Mouse (Mus musculus): ENCODE data around the gene Fxyd6. TPM values are rescaled to one million over a fixed set of nuclear protein-coding genes. Genes with fewer than 3 reads are reported as not detected.

The Fxyd6 gene
- total RNA-seq, 2 experiments from 2014 or later = 36.6 to 44.5 TPM

- no peak for DNase-seq
- intact Hi-C loops (cut with DNase I; ENCODE audit: low total_unique reads) = no loop called here
Measured at GRCm38 (mm10) chr9:45432639-45433038, 62.7 kb downstream of the Fxyd6 start.

DNA sequence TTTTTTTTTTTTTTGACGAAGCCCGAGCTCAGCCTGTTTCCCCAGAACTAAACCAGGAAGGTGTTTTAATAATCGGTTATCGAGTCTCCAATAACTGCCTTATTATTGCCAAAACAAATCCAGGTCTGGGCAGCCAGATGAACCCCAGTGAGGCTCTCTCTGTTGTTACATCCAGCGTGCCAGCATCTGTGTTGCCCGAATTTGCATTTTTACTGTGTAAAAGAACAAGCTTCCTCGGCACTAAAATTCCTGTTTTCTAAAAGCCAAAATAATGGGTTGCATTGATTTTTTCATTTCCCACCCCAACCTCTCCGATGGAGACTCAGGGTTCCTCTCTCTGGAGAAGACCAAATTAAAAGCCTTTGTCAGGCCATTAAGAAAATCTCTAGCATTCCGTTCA, 63.1 kb downstream of the Fxyd6 start:
- intact Hi-C loops (cut with DNase I; ENCODE audit: low total_unique reads) = no loop called here

GRCm38 (mm10) chr9:45434171-45434570, 64.2 kb downstream of the Fxyd6 start:
- intact Hi-C loops (cut with DNase I; ENCODE audit: low total_unique reads) = no loop called here
- no peak for DNase-seq

More for the DNA sequence above, 63.1 kb downstream of the Fxyd6 start:
- DNase-seq = no peak

- DNase-seq = no peak
- intact Hi-C loops (cut with DNase I; ENCODE audit: low total_unique reads) = no loop called here
Measured at GRCm38 (mm10) chr9:45439025-45439424, 69.0 kb downstream of the Fxyd6 start.

DNA sequence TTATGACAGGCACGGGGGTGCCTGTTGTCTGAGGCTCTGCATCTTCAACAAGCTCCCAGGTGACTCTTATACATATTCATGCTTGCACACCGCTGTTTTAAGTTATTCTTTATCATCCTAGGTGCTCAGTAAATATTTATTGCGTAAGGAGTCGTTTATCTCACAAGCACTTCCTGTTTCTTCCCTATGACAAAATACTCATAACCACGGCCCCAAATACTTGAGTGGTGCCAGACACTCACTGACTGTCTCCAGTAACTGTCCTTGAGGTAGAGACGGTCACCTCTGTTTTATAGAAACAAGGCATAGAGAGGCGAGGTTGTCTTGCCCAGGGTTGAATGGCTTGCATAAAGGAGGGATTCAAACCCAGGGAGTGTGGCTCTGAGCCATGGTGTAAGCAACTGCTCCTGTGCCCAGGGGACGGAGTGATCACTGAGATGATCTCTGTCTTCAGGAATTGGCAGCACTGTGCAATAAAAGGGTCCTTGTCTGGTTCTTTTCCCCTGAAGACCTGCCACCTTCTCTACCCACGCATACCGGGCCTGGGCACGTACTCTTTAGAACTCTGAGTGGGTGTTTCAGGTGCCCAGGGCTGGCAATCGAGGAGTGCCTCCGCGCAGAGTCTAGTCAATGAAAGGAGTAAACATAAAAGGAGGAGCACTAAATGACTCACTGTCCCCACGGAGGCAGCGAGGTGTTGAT, 70.2 kb downstream of the Fxyd6 start:
- no peak for DNase-seq
- intact Hi-C loops (cut with DNase I; ENCODE audit: low total_unique reads) = no loop called here

DNA sequence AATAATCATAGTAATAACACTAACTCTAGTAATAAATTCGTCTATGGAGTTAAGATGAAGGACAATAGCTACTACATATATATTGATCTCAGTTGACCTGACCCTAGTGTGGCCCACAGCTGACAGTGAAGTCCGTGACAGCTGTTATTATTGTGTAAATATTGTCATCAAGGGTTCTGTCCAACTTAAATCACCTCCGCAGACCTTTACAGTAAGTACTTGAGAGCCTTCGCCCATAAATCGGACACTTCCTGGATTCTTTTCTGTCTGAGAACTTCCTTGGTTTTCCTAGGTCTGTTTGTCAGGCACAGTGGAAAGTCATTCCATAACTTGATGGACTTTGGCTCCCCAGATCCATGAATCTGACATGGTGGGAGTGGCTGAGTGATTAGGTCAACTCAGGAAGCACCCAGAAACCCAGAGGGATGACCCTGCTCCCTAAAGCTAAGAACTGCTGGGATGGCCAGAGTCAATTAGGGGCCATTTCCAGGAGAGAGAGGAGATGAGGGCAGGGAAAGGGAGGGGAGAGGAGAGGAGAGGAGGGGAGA, 74.3 kb downstream of the Fxyd6 start:
- intact Hi-C loops (cut with DNase I; ENCODE audit: low total_unique reads) = no loop called here
- no peak for DNase-seq

Other genes starting within 250 kb of the Fxyd6 start
- gene Scn4b, start 231.8 kb upstream of the Fxyd6 start, total RNA-seq (2021) = 100 to 1,000 TPM in 1 of 2 experiments, 10 to 100 TPM in 1; 99.1 to 115 TPM
- under 1 TPM in 1 of 2 experiments, not detected in 1; 0.12 TPM for gene BC049352, start 188.2 kb upstream of the Fxyd6 start, total RNA-seq (2021)
- not detected for gene Tmprss4, start 166.1 kb upstream of the Fxyd6 start, total RNA-seq (2021)
- under 1 TPM; 0.64 TPM for gene Il10ra, start 101.0 kb upstream of the Fxyd6 start, total RNA-seq (2021)
- under 1 TPM; 0.06 to 0.18 TPM for gene Tmprss13, start 51.1 kb upstream of the Fxyd6 start, total RNA-seq (2021)
- 1 to 10 TPM; 1.4 to 1.5 TPM for gene Fxyd2, start 29.5 kb downstream of the Fxyd6 start, total RNA-seq (2021)
- gene Dscaml1, start 56.4 kb downstream of the Fxyd6 start, total RNA-seq (2021) = under 1 TPM in 1 of 2 experiments, not detected in 1; 0.21 TPM

Measured in gastrocnemius, postnatal 14 days (tissue).